Mouse (Mus musculus): ENCODE results near the gene Dapk1. TPM values are rescaled to one million over a fixed set of nuclear protein-coding genes. Genes with fewer than 3 reads are reported as not detected.

The Dapk1 gene
- polyA plus RNA-seq (2015; fragmentation: Nextera tagmentation; extraction: Ambion mirVana) = 35.1 and 38.4 TPM in 2 replicates

DNA sequence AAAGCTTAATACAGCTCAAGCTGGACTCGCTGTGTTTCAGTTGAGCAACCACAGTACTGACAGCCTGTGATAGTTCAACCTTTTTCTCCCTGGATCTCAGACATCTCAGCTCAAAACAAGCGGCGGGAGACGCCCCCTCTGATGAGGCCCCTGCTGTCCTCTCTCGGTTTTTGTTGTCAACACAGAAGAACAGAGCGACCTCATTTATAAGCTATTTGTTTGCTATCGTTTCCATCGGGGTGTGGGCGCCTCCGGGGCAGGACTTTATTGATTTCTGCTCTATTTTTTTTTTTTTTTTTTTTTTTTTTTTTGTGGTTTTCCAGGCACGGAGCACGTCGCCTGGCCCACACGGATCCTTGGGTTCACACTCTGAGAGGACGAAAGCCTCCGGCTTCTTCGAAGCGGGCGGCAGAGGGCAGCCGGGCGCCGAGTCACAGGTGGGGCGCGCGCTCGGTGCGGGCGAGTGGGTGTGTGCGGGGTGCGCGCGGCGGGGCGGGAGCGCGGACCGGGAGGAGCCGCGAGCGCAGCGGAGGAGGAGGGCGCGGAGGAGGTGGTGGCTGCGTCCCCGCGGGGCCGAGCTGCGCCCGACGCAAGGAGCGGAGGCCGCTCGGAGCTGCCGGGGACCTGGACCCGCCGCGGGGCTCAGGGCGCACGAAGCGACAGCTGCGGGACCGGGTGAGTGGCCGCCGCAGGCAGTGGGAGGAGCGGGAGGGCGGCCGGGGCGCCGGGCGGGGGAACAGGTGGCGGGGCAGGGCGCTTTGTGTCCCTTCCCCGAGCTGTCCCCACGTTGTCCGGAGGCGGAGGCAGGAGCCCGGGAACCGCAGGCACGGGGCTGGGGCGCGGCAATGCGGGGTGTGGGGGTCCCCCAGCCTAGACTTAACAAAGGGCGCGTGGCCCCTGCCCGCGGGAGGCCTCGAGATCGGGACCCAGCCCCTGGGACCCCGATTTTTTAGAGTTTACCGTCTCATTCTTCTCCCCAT, at the start of gene Dapk1:
Dapk1 (plus strand) TSS at position 512 of the 980 bp plus-strand sequence.
- Histone ChIP-seq H3K36me3 (peaks cover 12% of the 10 kb centered on the region), H3K4me2 (replicated peaks) (peak within 1 kb of the TSS; percentile 70), H3K27ac (peak within 1 kb of the TSS; percentile 96), H3K9me3 (no peaks in the 10 kb centered on the region), H3K4me1 (replicated peaks) (peaks cover 37% of the 10 kb centered on the region), H3K27me3 (no peaks in the 10 kb centered on the region), H3K9ac (replicated peaks) (peak within 1 kb of the TSS; percentile 95), H3K4me3 (replicated peaks) (peak within 1 kb of the TSS; percentile 90)
- 1% methylated on average over 83 of the region's 90 CpGs for WGBS
- peak; percentile 93 for ATAC-seq

DNA sequence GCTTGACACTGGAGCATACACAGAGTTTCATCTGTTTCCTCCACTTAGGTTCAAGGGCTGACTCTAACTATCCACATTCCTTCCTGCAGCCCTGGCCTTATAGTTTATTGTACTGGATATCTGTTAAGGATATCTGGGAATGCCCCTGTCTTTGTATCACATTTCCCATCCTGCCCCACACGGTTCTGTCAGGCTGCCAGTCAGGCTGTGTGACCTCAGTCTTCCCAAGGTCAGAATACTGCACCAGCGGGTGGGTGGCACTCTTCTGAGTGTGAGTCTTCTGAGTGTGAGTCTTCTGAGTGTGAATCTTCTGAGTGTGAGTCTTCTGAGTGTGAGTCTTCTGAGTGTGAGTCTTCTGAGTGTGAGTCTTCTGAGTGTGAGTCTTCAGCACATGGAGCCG, 48.4 kb upstream of the Dapk1 start:
- H3K9me3 ChIP-seq = no peaks in the 10 kb centered on the region

DNA sequence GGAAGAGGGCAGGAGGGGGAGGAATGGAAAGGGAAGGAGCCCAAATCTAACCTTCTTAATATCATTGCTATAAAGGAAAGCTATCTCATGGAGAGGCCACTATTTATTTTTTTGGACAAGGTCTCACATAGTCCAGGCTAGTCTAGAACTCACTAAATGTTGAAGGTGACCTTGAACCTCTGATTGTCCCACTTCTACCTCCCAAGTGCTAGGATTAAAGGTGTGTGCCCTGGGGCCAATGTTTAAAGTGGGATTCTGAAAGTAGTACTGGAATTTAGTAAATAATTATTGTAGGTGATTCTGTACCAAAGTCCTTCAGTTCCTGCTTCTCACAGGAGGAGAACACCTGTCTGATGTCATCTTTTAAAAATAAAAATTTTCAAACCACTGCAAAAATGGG, 45.3 kb upstream of the Dapk1 start:
- Histone ChIP-seq H3K36me3 (no peaks in the 10 kb centered on the region), H3K4me3 (replicated peaks) (no peak overlapping the region), H3K9me3 (no peaks in the 10 kb centered on the region), H3K4me2 (replicated peaks) (no peak overlapping the region), H3K4me1 (replicated peaks) (no peaks in the 10 kb centered on the region), H3K9ac (replicated peaks) (no peak overlapping the region), H3K27me3 (no peaks in the 10 kb centered on the region), H3K27ac (no peak overlapping the region)
- ATAC-seq = no peak

More for the DNA sequence above, 48.4 kb upstream of the Dapk1 start:
- Histone ChIP-seq H3K4me3 (replicated peaks) (no peak overlapping the region), H3K9ac (replicated peaks) (no peak overlapping the region), H3K27me3 (no peaks in the 10 kb centered on the region), H3K27ac (no peak overlapping the region), H3K4me2 (replicated peaks) (no peak overlapping the region), H3K36me3 (no peaks in the 10 kb centered on the region), H3K4me1 (replicated peaks) (no peaks in the 10 kb centered on the region)
- WGBS = 74% methylated on average over 3 of the region's 3 CpGs
- ATAC-seq = no peak

DNA sequence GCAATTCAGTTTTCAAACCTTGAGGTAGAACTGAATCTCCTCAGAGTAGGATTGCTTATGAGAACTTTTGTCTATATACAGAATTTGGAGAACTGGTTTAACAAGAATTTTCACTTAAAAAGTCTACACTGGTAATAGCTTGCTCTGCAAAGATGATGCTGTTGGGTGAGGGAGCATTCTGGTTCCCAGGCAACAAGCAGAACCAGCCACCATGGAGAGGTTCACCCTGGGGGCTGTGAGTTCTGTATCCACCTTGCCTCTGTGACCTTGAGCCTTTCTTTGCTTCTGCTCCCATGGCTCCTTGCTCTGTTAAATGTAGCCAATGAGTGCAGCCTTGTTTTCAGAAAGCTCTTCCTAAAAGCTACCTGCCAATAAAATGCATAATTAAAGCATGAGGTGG, 44.8 kb upstream of the Dapk1 start:
- no peaks in the 10 kb centered on the region for H3K9me3 ChIP-seq
- no peaks in the 10 kb centered on the region for H3K36me3 ChIP-seq
- no peak overlapping the region for H3K4me3 ChIP-seq (replicated peaks)
- no peak overlapping the region for H3K27ac ChIP-seq
- H3K4me1 ChIP-seq (replicated peaks) = no peaks in the 10 kb centered on the region
- no peak for ATAC-seq
- H3K4me2 ChIP-seq (replicated peaks) = no peak overlapping the region
- no peaks in the 10 kb centered on the region for H3K27me3 ChIP-seq
- no peak overlapping the region for H3K9ac ChIP-seq (replicated peaks)

DNA sequence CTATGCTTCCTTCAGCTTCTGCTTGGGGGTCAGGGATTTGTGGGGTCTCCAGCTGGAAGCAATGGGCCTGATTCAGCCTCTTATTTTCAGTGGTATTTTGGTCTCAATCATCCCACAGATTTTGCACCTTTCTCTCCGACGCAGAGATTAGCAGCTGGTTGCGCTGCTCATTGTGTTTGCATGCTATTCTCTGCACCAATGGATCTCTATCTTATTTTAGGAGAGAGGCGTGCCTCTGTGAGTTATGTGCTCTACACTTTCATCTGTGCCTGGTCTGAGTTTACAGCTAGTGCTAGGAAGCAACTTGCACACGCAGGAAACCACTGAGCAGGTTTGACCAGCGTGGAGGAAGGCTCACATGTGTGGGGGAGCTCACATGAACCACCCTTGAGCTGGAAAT, 37.4 kb upstream of the Dapk1 start:
- Histone ChIP-seq H3K4me3 (replicated peaks) (no peak overlapping the region), H3K27ac (no peak overlapping the region), H3K9me3 (no peaks in the 10 kb centered on the region), H3K36me3 (no peaks in the 10 kb centered on the region), H3K27me3 (no peaks in the 10 kb centered on the region), H3K9ac (replicated peaks) (no peak overlapping the region), H3K4me2 (replicated peaks) (no peak overlapping the region), H3K4me1 (replicated peaks) (no peaks in the 10 kb centered on the region)
- ATAC-seq = no peak
- WGBS = 72% methylated on average over 6 of the region's 6 CpGs

DNA sequence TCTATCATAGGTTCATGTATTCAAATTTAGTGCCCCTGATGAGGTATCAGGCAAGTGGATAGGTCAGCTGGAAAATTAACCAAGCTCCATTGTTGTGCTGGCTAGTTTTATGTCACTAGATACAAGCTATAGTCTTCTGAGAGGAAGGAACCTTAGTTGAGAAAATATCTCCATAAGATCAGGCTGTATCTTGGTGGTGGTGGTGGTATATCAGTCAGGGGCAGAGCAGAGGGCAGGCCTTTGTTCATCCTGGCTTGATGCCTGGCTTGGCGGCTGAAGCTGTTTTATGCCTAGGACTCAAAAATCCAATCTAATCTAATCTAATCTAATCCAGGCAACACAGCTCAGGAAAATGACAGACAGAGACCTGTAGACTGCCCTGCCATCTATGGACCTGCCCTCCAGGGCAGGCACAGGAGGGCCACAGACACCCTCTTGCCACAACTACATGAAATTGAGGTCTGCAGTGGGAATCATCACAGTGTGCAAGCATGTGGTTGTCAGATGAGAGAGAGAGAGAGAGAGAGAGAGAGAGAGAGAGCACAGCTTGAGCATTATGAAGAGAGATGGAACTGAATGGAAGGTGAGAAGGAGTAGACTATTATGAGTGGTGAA, 32.7 kb upstream of the Dapk1 start:
- ATAC-seq = no peak
- no peak overlapping the region for H3K27ac ChIP-seq
- WGBS = 100% methylated on average over 1 of the region's 1 CpGs
- H3K27me3 ChIP-seq = no peaks in the 10 kb centered on the region
- H3K4me1 ChIP-seq (replicated peaks) = no peaks in the 10 kb centered on the region
- H3K9ac ChIP-seq (replicated peaks) = no peak overlapping the region
- no peak overlapping the region for H3K4me3 ChIP-seq (replicated peaks)
- H3K9me3 ChIP-seq = no peaks in the 10 kb centered on the region
- no peaks in the 10 kb centered on the region for H3K36me3 ChIP-seq
- no peak overlapping the region for H3K4me2 ChIP-seq (replicated peaks)

DNA sequence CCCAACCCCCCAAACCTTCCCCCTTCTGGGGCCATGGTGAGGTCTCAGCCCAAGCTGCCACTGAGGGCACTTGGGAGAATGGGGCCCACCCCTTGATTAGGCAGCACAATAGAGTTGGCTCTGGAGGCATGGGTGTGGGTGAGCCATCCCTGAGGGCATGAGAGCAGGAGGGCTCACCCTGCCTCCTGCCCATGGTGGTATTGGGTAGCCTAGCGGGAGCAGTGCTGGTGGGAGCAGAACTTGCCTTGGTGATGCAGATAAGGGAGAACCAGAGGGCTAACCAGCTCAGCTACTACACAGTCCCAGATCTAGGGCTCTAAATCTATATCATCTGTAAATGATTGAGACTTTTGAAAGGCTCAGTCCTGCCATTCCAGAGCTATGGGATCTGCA, 32.2 kb upstream of the Dapk1 start:
- no peak for ATAC-seq
- 91% methylated on average over 1 of the region's 1 CpGs for WGBS
- Histone ChIP-seq H3K27ac (no peak overlapping the region), H3K9ac (replicated peaks) (no peak overlapping the region), H3K9me3 (no peaks in the 10 kb centered on the region), H3K4me1 (replicated peaks) (no peaks in the 10 kb centered on the region), H3K27me3 (no peaks in the 10 kb centered on the region), H3K36me3 (no peaks in the 10 kb centered on the region), H3K4me2 (replicated peaks) (no peak overlapping the region), H3K4me3 (replicated peaks) (no peak overlapping the region)

DNA sequence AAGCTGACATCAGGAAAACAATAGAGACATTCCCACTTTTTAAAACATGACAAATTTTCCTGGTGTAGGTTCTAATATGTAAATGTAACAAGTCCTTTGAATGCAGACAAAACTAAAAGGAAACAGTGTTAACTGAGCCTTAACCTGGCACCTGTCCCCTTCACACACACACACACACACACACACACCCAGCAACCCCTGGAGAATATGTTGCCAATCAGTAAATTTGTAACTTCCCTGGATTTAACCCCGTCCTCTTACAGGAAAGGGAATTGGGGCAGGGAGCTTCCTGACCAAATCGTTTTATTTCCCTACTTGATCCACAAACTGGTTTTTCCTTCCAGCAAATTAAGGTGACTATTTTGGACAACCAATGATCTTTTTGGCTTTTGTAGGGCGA, 28.2 kb upstream of the Dapk1 start:
- Histone ChIP-seq H3K4me2 (replicated peaks) (no peak overlapping the region), H3K27ac (no peak overlapping the region), H3K9me3 (no peaks in the 10 kb centered on the region), H3K9ac (replicated peaks) (no peak overlapping the region), H3K27me3 (no peaks in the 10 kb centered on the region), H3K4me3 (replicated peaks) (no peak overlapping the region), H3K4me1 (replicated peaks) (no peaks in the 10 kb centered on the region), H3K36me3 (no peaks in the 10 kb centered on the region)
- no peak for ATAC-seq
- 85% methylated on average over 3 of the region's 3 CpGs for WGBS

DNA sequence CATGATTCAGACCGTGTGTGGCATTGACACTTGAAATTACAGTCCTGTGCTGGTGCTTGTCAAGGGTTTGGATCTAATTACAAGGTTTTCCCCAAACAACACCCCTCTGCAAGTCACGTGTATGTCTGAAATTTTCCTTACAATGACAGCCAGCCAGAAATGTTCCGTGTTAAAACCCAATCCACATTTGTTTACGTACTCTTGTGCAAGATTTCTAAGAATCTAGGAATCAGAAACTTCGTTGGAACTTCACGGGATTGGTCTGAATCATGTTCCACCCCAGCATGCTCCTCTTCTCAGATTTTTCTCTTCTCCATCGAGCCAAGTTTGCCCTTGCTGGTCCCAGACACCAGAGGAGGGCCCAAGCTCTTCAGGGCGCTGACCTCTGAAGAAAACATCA, 27.8 kb upstream of the Dapk1 start:
- 88% methylated on average over 8 of the region's 8 CpGs for whole genome bisulfite sequencing
- Histone ChIP-seq H3K27ac (no peak overlapping the region), H3K27me3 (no peaks in the 10 kb centered on the region), H3K9ac (replicated peaks) (no peak overlapping the region), H3K4me3 (replicated peaks) (no peak overlapping the region), H3K9me3 (no peaks in the 10 kb centered on the region), H3K36me3 (no peaks in the 10 kb centered on the region), H3K4me1 (replicated peaks) (no peaks in the 10 kb centered on the region), H3K4me2 (replicated peaks) (no peak overlapping the region)
- no peak for ATAC-seq

DNA sequence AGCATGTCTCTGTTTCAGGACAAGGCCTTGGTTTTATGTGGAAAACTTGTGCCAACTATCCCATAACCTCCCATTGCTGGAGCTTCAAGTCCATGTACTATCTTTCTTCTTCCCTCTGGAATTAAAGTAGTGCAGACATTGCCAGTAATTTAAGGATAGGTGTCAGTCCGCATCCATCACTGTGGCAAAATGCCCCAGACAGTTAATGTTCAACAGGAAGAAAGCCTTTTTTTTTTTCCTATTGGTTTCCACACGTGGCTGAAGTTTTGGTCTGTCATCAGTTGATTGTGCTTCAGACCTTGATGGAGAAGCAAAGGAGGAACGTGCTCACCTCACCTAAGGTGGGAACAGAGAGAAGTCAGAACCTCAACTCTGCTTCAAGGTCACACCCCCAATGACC, 23.2 kb upstream of the Dapk1 start:
- H3K27me3 ChIP-seq = no peaks in the 10 kb centered on the region
- no peak overlapping the region for H3K9ac ChIP-seq (replicated peaks)
- WGBS = 81% methylated on average over 3 of the region's 3 CpGs
- no peak for ATAC-seq
- H3K4me1 ChIP-seq (replicated peaks) = no peaks in the 10 kb centered on the region
- H3K4me3 ChIP-seq (replicated peaks) = no peak overlapping the region
- no peaks in the 10 kb centered on the region for H3K9me3 ChIP-seq
- no peaks in the 10 kb centered on the region for H3K36me3 ChIP-seq
- no peak overlapping the region for H3K27ac ChIP-seq
- no peak overlapping the region for H3K4me2 ChIP-seq (replicated peaks)

DNA sequence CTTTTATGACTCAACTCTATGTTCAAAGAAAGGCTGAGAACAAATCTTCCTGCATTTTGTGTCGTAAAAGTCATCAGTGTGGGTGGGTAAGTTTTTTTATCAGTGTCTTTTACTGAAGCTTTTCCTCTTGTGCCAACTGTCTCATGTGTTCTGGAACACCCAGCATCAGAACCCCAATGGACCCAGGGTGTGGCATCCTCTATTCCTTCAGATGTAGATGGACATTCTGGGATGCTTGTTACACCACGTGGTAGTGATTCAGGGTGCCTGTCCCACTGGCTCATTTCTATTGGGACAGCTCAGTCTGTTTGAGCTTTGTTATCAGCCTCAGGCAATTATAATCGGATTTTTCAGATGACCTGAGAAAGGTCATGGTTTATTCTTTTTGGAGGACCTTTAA, 6.9 kb upstream of the Dapk1 start:
- WGBS = 79% methylated on average over 3 of the region's 3 CpGs
- Histone ChIP-seq H3K4me2 (replicated peaks) (no peak overlapping the region), H3K4me1 (replicated peaks) (no peaks in the 10 kb centered on the region), H3K27me3 (no peaks in the 10 kb centered on the region), H3K9ac (replicated peaks) (no peak overlapping the region), H3K9me3 (no peaks in the 10 kb centered on the region), H3K36me3 (no peaks in the 10 kb centered on the region), H3K27ac (no peak overlapping the region), H3K4me3 (replicated peaks) (no peak overlapping the region)
- ATAC-seq = no peak

DNA sequence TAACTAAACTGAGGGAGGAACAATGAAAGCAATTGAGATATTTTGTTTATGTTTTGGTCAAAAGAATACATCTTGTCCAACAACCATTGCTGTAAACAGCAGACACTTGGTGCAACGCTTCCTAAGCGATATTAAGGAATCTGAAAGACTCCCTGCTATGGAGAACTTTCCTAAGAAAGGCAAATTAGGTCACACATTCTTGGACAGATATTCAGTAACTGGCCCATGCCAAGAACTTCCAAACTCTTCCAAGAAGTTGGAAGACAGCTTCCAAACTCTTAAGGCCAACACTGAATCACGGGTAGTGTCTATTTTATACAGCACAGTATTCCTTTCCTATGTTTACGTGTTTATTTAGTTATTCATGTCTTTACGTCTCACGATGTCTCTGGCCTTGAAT, 6.2 kb upstream of the Dapk1 start:
- WGBS = 93% methylated on average over 6 of the region's 6 CpGs
- no peak for ATAC-seq
- Histone ChIP-seq H3K36me3 (no peaks in the 10 kb centered on the region), H3K27ac (no peak overlapping the region), H3K9me3 (no peaks in the 10 kb centered on the region), H3K4me1 (replicated peaks) (no peaks in the 10 kb centered on the region), H3K4me2 (replicated peaks) (no peak overlapping the region), H3K4me3 (replicated peaks) (no peak overlapping the region), H3K27me3 (no peaks in the 10 kb centered on the region), H3K9ac (replicated peaks) (no peak overlapping the region)
